Mouse (Mus musculus): ENCODE data around the gene Thap2.

GRCm38 (mm10) chr10:115391076-115391475 lies 6.8 kb upstream of the Thap2 start:
- TF ChIP-seq POLR2A (IDR thresholded peaks at IDR 0.05; ENCODE audit: control insufficient read depth, low read depth, low read length) (no peak), CTCF (IDR thresholded peaks at IDR 0.05; ENCODE audit: control insufficient read depth, insufficient read depth, insufficient replicate concordance, low read depth, low read length) (no peak)

Measured in testis, adult 2 months (tissue).